Mouse (Mus musculus): ENCODE measurements around the gene Nr5a1. TPM values are rescaled to one million over a fixed set of nuclear protein-coding genes. Genes with fewer than 3 reads are reported as not detected.

The Nr5a1 gene
- total and polyA plus RNA-seq, 3 experiments: 0.04 TPM; not detected in 2

GRCm38 (mm10) chr2:38708907-38709688 lies 5.2 kb downstream of the Nr5a1 start:
- dilution Hi-C loops (cut with MboI; ENCODE audit: extremely low pct_ligation_motif_present, extremely low pct_unique_long_range_greater_than_20kb, low sequenced_read_pairs) (no loop called here), in situ Hi-C loops (cut with MboI; ENCODE audit: low pct_ligation_motif_present, low pct_unique_long_range_greater_than_20kb, low sequenced_read_pairs) (no loop called here)
- Histone ChIP-seq H3K27me3 (replicated peaks) (peaks cover 46% of the 10 kb centered on the region), H3K36me3 (replicated peaks in 1 of 2; ENCODE audit: control insufficient read depth in 1 of 2, insufficient read depth in 1 of 2, low read length in 1 of 2) (no peaks in the 10 kb centered on the region), H3K9ac (ENCODE audit: insufficient read depth, low read depth) (no peak overlapping the region), H3K27ac (ENCODE audit: insufficient read depth, low read depth) (no peak overlapping the region), H3K4me2 (ENCODE audit: insufficient read depth, low read depth, poor library complexity, severe bottlenecking) (no peak overlapping the region), H3K4me1 (ENCODE audit: control insufficient read depth in 1 of 2, insufficient read depth in 2 of 2) (no peaks in the 10 kb centered on the region), H3K4me3 (replicated peaks in 1 of 3; ENCODE audit: low read depth in 2 of 3, low read length in 2 of 3, poor library complexity in 1 of 3) (no peak overlapping the region), H3K9me3 (replicated peaks; ENCODE audit: low read length) (peaks cover 25% of the 10 kb centered on the region), H3K79me2 (replicated peaks; ENCODE audit: control insufficient read depth, extremely low read depth, insufficient read depth, poor library complexity, severe bottlenecking) (no peaks in the 10 kb centered on the region)
- no peak for DNase-seq (ENCODE audit: extremely low read depth)
- no peak for TF ChIP-seq JUND (conservative IDR thresholded peaks at IDR 0.05; ENCODE audit: low read depth, low read length)
- TF ChIP-seq HCFC1 (IDR thresholded peaks at IDR 0.05; ENCODE audit: low read depth, low read length): no peak
- no peak for TF ChIP-seq ELF1 (IDR thresholded peaks at IDR 0.05; ENCODE audit: low read depth, low read length)
- no peak for TF ChIP-seq CHD2 (IDR thresholded peaks at IDR 0.05; ENCODE audit: low read length)
- no peak for TF ChIP-seq KAT2A (IDR thresholded peaks at IDR 0.05; ENCODE audit: insufficient replicate concordance, low read length)
- TF ChIP-seq GABPA (IDR thresholded peaks at IDR 0.05; ENCODE audit: insufficient replicate concordance, low read depth, low read length): no peak
- no peak for TF ChIP-seq USF1 (IDR thresholded peaks at IDR 0.05; ENCODE audit: low read depth, low read length)
- no peak for TF ChIP-seq MAFK (IDR thresholded peaks at IDR 0.05; ENCODE audit: insufficient replicate concordance, low read length)
- TF ChIP-seq CTCF (conservative IDR thresholded peaks at IDR 0.05 in 1 of 2, IDR thresholded peaks at IDR 0.05 in 1 of 2; ENCODE audit: low read depth in 2 of 2, low read length in 2 of 2): no peak
- TF ChIP-seq ETS1 (conservative IDR thresholded peaks at IDR 0.05; ENCODE audit: low read depth, low read length): no peak
- no peak for TF ChIP-seq JUN (IDR thresholded peaks at IDR 0.05; ENCODE audit: insufficient read depth, low read depth, low read length)
- TF ChIP-seq BHLHE40 (IDR thresholded peaks at IDR 0.05; ENCODE audit: low read depth, low read length): no peak
- no peak for TF ChIP-seq PAX5 (IDR thresholded peaks at IDR 0.05; ENCODE audit: low read length)

- DNase-seq (ENCODE audit: extremely low read depth): no peak
- Histone ChIP-seq H3K9ac (ENCODE audit: insufficient read depth, low read depth) (no peak overlapping the region), H3K79me2 (replicated peaks; ENCODE audit: control insufficient read depth, extremely low read depth, insufficient read depth, poor library complexity, severe bottlenecking) (no peaks in the 10 kb centered on the region), H3K4me3 (replicated peaks in 1 of 3; ENCODE audit: low read depth in 2 of 3, low read length in 2 of 3, poor library complexity in 1 of 3) (no peak overlapping the region), H3K27ac (ENCODE audit: insufficient read depth, low read depth) (no peak overlapping the region), H3K4me2 (ENCODE audit: insufficient read depth, low read depth, poor library complexity, severe bottlenecking) (no peak overlapping the region), H3K4me1 (ENCODE audit: control insufficient read depth in 1 of 2, insufficient read depth in 2 of 2) (no peaks in the 10 kb centered on the region), H3K27me3 (replicated peaks) (peaks cover 57% of the 10 kb centered on the region), H3K9me3 (replicated peaks; ENCODE audit: low read length) (peaks cover 17% of the 10 kb centered on the region), H3K36me3 (replicated peaks in 1 of 2; ENCODE audit: control insufficient read depth in 1 of 2, insufficient read depth in 1 of 2, low read length in 1 of 2) (no peaks in the 10 kb centered on the region)
- TF ChIP-seq ELF1 (IDR thresholded peaks at IDR 0.05; ENCODE audit: low read depth, low read length) (no peak), UBTF (IDR thresholded peaks at IDR 0.05; ENCODE audit: low read depth, low read length) (no peak), ETS1 (conservative IDR thresholded peaks at IDR 0.05; ENCODE audit: low read depth, low read length) (no peak)
- dilution Hi-C loops (cut with MboI; ENCODE audit: extremely low pct_ligation_motif_present, extremely low pct_unique_long_range_greater_than_20kb, low sequenced_read_pairs): no loop called here
- in situ Hi-C loops (cut with MboI; ENCODE audit: low pct_ligation_motif_present, low pct_unique_long_range_greater_than_20kb, low sequenced_read_pairs): no loop called here
Observed at GRCm38 (mm10) chr2:38706661-38707060, 7.7 kb downstream of the Nr5a1 start.
